Mouse (Mus musculus) layer of hippocampus, adult 18-20 months (tissue): ENCODE results near the gene Rasal2. TPM values are rescaled to one million over a fixed set of nuclear protein-coding genes. Genes with fewer than 3 reads are reported as not detected.

Experiments used
- DNase-seq, 2 experiments: peaks; one replicate each; pipeline ENCODE4 v3.0.0; 2022; ENCODE audit warnings: low spot score in 2 of 2
- long read RNA-seq: library from polyadenylated mRNA; stranded (forward); transcript quantifications from one replicate; pipeline ENCODE4 v2.0.0, GENCODE M21; 2021
- total RNA-seq, 2 experiments: library from RNA; stranded (reverse); gene quantifications; 2 replicates each; pipeline ENCODE4 v1.2.3; 2021

Gene Rasal2
- 10 to 100 TPM; 79.0 to 80.8 TPM for total RNA-seq
- long read RNA-seq, full-length matches to known transcripts = 4 of 20 reads
- long read RNA-seq, partial matches to known transcripts = 3 of 20 reads
- long read RNA-seq, other reads (novel, unspliced or antisense) = 13 of 20 reads

DNA sequence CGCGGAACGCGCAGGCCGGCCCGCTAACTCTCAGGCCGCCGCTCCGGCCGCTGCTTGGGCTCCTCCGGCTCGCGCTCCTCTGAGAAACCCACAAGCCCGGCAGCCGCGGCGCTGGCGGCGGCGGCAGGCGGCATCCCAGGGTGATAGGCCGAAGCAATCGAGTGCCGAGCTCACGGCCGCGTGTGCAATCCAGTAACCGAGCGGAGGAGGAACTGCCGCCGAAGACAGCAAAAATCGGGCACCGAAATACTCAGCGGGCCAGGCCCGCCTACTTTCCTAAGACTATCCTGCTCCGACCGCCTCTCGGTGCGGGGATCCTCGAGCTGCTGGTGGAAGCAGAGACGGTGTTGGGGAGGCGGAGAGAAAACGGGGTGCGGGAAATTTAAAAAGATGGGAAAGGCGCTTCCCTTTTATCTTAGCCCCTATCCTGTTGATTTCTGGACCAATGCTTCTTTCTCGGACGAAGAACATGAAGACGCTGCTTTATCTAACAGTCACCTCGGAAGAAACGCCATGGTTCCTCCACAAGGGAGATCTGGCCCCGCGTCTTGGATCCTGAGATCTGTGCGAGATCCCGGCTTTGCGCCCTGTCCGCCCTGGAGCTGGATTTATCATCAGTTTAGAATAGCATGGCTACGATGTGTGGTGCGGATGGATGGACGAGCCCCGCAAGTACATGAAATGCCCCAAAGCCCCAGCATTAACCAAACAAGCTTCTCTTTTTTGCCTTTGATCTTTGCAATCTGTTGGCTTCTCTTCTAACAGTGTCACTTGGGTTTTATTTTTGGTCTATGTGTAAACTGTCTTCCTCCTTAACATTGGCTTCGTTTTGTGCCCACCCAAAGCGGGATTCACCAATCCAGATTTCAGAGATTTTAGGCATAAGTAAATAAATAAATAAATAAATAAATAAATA is at the start of gene Rasal2:
Rasal2 (minus strand) TSS at position 142 of the 916 bp plus-strand sequence.
- peak; percentile 96 to 97 for DNase-seq

DNA sequence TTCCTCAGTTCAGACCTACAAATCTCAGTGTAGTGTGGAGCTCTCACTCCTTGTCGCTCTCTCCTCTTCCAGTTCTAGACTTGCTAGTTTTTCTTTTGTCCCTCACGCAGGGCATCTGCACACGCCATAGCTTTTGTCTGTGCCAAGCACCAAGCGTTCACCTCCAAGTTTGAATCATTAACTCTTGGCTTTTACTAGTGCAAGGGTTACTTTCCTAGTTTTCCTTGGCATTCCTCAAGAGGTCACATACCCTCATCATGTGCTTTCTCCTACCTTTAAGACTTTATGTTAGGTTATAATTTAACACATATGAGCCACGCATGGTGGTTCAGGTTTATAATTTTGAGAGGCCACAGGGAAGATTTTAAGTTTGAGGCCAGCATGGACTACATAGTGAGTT is 48.9 kb upstream of the Rasal2 start:
- DNase-seq = no peak

DNA sequence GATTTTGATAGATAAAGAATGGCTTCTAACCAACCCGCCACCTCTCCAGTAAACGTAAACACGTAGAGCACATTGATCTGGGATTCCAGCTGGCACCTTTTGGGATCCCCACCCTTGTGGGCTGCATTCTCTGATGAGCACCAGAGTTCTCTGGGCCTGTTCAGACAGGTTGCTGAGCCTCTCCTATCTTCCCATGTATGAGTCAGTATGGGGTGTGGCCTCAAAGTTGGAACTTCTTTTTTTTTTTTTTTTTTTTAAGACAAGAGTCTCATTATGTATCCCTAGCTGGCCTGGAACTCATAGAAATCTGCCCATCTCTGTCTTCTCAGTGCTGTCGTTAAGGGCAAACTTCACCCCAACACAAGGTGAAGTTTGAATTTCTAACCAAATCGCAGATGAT is 47.5 kb upstream of the Rasal2 start:
- DNase-seq = no peak

DNA sequence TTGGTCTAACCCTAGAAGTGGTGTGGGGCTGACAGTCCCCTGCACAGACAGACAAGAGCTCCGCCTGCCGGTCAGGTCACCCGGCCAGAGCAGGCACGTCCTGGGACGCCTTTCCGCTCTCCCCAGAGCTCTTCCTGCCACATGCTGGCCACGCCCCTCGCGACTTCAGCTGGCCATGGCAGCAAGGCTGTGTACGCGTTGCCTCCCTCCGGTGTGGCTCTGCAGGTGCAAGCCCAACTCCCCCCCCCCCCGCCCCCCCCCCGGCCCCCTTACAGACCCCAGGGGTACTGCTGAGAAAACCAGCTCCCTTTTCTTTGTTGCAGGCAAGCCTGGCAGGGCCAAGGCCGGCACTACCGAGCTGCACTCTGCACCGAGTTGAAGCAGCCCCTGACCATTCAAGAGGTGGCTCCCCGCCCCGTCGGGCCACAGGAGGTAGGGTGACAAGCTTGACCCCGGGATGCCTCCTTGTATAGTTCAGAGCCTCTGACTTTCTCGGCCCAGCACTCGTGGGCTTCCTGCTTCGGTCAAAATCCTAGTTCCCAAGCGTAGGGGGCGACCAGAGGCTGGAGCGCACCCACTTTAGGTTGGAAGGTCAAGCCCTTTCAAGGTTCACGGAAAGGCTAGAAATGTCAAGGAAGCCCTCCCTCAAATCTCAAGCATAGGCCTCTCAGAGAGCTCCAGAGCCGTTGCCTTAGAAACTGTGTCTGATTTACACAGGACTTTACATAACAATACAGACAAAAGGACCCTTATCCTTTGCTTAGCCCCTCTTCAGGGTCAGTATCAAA is 46.2 kb upstream of the Rasal2 start, which contains the start of gene Cryzl2:
Cryzl2 (plus strand) TSS at position 157 of the 788 bp plus-strand sequence.
- no peak for DNase-seq

DNA sequence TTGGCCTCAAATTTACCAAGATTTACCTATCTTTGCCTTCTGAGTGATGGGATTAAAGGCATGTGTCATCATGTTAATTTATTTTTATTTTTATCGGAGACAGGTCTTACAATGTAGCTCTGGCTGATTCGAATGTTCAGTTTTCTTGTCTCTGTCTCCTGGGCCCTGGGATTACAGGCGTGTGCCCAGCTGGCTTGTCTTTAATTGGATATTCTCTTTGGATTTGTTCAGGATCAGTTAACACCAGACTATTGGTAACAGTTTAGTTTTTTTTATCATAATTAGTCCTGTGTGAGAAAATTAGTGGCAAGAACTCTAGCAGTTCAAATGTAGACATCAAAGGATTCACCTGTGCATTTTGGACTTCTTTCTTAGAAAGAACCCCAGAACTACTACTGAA is 45.4 kb upstream of the Rasal2 start:
- no peak for DNase-seq

DNA sequence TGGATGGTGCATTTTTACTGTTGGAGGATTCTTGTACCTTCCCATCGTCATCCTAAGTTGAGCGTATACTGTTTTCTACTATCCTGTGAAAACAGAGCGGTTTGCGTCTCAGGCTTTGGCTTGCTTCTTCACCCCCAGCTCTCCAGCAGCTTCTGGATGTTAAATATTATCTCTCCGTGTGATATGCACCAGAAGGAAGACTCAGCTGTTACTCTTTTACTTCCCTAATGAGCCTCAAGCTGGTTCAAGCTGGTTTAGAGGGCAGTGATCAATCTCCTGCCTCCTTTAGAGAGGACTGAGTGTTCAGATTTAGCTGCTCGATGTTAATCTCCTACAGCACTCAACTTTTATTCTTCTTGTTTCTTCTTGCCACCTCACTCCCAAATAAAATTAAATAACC is 42.5 kb upstream of the Rasal2 start:
- no peak for DNase-seq

DNA sequence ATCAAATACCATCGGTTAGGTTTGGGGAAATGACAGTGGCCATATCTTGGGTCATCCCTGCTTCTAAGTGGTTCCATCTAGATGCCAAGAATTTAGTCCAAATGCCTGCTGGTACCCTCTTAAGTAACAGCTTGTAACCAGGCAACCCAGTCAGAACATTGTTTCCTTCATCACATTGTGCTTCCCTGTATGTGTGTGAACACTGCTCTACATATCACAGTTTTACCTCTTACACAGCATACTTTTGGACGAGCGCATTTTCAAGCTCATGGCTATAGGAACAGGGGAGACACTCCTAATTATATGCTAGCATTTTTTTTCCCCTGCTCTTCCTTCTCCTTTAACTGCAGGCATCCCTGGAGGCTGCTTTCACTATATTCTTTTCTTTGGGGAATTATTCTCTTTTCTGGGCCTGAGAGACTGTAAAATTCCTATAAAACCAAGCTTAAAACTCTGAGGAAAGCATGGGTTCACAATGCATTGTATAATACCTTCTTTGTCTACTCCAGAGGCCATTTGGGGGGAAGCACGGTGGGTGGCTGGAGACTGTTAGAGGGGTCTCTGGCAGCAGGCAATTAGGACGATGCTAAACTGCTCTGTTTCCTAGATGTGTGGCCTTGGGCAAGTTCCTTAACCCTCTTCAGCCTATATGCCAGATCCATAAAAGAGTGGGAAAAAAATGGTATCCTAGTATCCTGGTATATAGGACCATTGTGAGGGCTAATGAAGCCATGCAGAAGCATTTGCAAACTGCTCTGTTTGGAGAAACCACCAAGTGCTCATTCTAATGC is 40.6 kb upstream of the Rasal2 start:
- no peak for DNase-seq

DNA sequence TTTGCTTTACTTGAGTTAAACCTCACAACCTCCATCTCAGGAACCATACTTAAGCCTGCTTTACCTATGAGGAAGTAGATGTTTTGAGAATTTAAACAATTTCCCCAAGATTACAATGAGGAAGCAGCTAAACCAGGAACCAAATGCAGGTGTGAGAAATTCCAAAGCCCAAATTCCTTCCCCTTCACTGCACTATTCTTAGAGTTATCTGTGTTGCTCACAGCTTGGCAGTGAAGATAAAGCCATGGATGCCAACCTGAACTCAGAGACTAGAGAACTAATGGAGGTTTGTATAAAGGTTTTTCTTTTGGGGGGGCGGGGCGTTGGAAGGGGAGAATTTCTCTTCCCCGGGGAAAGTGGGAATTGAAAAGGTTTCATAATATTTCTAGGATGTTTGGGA is 39.9 kb upstream of the Rasal2 start:
- no peak for DNase-seq

DNA sequence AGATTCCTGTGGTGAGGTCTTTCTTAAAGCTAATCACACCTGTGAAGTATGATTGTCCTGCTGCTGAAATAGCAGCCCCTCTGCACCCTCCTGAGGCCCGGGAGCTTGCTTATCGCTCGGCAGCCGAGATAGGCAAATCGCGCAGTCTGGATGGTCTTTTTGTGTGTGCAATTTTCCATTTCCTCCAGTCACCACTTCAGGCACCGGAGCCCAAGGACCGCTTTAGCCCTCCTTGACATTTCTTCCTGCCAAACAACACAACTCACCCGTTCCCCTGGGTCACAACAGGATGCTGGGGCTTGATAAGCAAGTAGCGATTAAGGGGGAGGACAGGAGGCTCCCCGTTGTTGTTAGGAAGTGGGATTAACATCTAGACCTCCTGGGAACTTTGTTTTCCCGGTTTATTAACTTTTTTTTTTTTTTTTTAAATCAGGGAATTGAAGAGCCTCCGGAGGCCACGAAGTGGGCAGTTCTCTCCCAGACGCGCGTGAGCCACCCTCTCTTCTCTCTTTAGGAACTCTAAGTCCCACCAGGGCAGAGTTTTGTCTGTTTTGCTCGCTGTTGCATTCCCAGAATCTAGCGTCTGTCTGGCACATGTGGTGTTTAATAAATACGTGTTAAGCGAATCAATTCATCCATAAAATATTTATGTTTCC is 37.7 kb upstream of the Rasal2 start:
- DNase-seq = no peak

DNA sequence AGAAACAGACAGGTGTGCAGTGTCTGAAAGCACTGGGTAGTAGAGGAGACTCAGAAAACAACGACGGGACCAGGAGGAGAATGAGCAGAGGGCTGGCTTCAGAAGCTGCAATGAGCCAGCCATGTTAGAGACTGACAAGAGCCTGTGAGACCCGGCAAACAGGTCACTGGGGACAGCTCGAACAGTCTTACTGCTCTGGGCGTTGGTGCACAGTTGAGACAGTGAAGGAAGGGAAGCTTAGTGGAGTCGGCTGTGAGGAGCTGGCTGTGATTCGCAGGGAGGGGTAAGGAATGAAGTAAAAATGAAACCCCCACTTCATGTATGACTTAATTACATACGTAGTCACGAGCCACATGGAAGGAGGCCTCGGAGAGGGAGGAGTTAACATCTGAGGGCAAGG is 37.1 kb upstream of the Rasal2 start:
- no peak for DNase-seq

DNA sequence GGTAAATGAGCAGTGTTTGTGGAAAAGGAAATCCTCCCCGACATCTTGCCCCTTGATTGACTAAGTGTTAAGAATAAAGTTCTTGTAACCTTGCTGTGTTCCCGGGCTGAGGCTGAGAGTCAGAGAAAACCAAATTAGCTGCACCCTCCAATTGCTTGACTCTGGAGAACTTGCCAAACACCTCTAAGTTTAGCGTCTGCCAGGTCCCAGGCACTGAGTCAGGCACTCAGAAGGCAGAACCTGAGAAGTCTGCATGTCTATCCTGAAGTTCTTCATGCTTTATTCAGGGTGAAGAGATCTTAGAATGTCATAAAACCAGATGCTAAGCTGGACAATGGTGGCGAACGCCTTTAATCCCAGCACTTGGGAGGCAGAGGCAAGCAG is 36.4 kb upstream of the Rasal2 start:
- DNase-seq = no peak

DNA sequence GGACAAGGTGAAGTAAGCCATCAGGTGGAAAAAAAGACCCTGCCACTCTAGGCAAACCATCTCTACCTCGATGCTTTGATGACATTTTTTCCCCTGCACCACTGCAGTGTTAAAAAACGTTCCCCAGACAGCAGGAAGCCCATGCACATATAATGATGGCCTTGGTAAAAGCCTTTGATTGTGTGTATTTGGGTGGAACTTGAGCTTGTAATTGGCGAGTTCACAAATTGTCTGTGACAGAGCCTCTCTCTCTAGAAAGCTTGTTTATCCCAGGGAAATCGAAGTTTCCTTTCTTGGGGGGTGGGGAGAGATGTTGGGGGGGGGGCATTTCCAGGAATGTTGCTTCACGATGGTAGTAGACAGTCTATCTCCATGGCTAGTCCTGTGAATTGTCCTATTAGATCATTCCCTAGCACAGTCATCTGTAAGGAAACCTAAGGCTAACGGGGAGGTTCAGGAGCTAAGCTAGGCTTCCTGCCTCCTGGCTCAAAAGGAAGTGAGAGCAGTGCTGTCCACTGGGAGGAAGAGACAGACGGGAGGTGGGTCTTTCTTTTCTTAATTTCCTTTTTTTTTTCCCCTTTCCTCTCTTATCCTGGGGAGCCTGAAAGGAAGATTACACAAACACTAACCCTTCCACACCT is 35.9 kb upstream of the Rasal2 start:
- DNase-seq = no peak

DNA sequence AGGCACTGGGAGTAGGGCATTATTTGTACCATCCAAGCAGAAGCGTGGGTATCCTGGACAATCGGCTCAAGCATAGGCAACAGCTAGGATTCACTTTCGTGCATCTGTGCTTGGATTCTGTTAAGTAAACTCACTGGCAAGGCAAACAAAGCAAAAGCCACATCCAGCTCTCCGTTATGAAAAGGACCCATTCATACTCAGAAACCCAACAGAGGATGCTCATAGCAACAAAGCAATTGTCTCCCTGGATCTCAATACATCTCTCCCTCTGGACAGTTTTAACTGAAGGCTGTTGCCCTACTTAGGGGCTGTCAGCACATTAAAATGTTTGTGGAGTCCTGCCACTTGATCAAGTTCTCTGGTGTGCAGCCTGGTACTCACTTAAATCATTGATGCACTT is 34.7 kb upstream of the Rasal2 start:
- DNase-seq = peak in 1 of 2 experiments; percentile 60

DNA sequence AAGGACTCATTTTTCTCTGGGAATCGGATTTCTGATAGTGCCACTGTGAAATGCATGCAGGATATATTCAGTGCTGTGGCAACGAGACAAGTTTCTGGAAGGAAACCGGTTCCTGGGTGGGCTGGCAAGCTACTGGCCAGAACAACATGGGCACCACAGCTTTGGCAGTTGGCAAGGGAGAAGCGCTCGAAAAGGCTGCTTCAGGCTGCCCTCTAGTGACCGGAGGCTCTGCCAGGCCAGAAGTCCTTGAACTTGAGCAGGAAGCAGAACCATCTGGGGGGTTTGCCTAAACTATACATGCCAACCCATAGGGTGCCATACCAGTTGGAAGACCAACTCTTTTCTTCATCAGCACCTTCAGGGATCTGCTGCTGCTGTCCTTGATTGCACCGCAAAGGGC is 33.9 kb upstream of the Rasal2 start:
- DNase-seq = peak; percentile 63 to 87

DNA sequence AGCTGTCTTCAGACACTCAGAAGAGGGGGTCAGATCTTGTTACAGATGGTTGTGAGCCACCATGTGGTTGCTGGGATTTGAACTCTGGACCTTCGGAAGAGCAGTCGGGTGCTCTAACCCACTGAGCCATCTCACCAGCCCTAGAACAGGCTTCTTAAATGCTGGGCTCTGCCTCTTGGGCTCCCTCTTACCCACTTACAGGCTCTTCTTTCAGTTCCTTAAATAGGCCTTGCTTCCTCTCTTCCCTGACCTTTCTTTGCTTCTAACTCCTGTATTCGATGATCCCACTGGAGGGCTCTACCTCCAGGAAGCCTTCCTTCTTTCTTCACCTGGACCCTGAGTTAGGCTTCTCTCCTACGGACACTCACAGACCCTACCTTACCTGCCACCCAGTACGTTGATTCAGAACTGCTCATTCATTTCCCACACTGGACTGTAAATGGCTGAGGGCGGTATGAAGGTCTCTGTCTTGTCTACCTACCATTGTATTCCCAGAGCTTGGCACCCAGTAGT is 33.1 kb upstream of the Rasal2 start:
- DNase-seq = no peak

DNA sequence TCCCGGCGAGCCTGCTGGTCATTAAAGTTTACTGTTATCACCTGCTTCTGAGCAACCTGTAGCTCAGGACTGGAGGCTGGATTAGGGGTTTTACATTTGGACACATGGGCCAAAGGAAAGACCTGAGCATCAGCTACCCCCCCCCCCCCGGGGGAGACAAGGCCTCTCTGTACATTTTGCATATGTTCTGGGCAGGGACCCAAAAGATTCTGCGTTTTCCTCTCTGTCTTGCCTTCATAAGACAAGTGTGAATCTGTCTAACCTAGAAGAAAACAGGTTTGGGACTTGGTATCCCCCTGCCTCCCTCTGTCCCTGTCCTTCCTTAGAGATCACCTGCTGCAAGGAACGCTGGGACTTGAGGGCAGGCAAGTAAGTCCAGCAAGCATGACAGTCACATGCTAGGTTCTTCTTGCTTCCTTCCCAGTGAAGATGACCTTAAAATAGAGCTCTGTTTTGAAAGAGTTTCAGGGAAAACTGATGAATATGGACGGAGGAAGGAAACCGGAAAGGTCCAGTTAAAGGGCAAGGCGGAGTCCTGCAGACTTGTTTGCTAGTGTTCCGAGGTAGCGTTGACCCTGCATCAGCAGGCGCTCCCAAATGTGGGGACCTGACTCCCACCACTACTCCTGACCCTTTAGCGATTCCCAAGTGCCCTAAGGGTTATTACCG is 32.4 kb upstream of the Rasal2 start:
- no peak for DNase-seq

DNA sequence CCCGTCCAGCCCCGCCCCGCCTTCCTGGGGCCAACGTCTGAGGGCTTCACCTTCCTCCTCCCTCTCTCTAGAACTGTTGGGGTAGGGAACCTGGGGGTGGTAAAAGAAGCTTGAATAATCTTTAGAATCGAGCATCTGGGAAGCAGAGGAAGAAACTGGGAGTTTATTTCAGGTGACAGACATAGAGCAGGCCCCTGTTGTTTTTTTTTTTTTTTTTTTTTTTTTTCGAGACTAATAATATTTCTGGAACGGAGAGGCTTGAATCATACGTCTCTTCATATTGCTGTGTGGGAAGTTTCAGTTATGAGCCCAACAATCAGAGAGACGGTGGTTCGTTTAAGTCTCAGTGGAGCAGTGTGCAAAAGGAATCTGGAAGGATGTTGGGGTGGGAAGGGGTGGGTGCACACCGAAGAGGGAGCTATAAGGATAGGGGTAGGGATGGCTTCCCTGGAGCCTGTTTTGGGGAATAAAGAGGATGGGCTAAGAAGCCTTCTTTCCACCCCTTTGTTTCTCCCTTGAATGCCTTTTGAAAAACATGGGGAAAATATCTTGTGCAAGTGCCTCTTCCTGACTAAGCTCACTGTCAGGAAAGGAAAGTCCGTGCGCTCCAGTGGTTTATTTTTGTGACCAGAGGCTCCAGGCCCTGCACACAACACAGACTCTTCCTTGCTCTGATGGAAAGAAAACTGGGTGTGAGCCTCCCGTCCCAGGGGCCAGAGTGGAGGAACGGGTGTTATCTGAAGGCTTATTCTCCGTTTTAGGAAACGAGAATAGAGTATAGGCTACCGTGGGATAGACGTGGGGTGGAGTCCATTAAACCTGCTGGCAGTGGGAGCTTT is 31.5 kb upstream of the Rasal2 start:
- peak in 1 of 2 experiments; percentile 44 for DNase-seq

DNA sequence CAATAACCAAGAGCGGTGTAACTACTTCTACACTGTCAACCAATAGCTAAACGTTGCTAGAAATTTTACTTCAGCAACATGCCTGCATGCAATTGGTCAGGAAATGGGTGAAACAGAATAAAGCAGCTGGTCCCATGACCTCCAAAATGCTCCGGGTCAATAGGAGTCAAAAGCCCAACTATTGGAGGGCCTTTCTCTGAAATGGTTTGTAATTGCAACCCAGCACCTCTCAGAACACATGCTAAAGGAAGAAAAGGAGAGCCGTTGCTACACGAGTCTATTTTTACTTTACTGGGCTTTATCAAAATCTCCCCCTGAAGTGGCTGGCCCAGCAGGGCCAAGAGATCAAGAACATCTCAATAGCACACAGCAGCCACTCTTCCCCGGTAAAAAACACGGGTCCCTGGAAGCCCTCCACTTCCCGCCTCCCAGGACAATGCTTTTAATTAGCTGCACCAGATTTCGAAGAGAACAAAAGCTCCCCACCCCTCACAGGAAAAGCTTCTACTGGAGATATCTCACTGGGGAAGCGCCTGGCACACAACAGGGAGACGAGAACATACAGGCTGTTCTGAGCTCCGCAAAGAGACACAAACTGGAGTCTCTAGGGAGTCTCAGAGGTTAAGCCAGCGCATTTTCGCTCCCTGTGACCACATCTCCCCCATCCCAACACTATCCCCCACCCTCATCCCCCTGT is 30.8 kb upstream of the Rasal2 start:
- DNase-seq = peak; percentile 56 to 87
